Mouse (Mus musculus): Measurements from ENCODE around the gene Slc27a1.
A peak's percentile ranks its signal among the peaks of the same experiment; 100 is the strongest.

Gene Slc27a1

DNA sequence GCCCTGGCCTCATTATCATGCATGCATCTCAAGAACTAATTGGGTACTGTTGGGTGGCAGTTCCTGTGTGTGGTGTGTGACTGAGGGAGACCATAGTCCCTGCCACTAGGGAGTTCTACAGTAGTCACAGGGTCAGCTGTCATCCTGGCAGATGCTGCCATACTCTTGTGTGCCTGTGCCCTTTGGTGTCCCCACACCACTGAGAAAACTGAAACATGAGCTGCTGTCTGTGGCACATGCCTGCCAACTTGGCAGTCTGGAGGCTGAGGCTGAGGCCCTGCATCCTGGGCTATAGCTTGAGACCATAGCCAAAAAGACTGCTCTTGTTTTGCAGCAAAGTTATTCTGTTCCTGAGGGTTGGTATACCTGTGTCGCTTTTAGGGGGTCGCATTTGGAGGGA is 51.1 kb downstream of the Slc27a1 start:
- DNase-seq (ENCODE audit: low read depth, low spot score) = no peak

DNA sequence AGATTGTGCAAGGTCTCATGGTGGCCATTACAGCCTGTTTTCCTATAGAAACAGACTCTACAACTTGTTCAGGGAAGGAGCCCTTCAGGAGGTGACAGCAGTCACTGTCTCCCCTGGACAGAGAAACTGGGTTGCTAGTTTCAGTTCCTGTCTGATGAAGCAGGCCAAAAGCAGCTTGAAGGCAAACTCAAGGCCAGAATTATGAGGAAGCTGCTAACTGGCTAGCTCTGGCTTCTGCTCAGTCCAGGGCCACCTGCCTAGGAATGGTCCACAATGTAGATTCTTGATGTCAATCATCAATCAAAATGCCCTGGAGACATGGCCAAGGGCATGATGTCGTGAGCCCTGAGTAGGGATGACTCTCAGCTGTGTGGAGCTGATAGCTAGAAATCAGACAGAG is 56.4 kb downstream of the Slc27a1 start:
- no peak for DNase-seq (ENCODE audit: low read depth, low spot score)

DNA sequence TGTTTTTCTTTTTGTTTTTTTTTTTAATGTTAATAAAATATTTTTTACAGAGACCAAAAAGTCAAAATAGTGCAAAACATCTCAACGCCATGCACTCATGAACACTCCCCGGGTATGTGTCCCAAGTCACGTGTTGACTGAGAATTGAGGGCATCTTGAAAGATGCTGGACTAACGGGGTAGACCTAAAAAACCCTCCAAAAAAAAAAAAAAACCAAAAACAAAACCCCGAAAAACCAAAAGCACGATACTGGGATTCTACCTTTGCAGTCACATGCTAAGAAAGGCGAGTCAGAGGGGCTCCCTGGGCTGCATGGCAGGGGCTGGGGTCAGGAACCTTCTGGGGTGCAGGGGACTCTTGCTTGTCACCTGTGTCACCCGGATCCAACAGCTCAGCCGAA is 58.1 kb downstream of the Slc27a1 start:
- no peak for DNase-seq (ENCODE audit: low read depth, low spot score)

DNA sequence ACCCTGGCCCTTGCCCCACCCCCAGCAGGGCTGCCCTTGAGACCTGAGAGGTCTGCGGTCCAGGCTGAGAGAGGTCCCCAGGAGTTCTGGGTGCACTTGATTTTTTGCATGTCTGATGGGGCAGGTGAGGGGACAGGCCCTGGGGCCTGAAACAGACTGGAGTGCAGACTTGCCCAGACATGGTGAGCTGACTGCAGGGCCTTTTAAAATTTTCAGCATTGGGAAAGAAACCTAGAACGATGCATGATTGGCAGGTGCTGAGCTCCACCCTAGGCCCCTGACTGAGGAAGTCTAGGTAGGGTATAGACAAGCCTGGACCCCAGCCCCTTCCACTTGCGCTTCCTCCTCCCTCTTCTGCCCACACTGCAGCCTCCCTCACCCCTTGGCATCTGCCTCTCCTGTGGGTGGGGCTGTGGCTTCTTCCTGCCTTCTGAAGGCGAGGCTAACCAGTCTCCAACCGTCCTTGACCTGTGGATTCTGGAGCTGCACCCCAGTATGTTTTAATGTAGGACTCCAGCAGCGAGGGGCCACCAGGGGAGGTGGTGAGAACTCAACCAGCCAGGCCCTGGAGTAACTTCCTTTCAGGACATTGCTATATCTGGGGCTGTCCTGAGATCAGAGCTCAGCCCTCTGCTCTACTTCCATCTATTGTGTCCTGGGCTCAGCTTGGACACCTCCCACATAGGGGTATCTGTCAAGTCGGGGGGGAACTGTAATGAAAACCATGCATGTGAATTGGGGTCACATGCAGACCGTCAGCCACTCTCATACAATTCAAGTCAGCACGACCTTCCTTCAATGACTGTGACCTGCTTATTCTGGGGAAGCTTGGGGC is 58.8 kb downstream of the Slc27a1 start:
- no peak for DNase-seq (ENCODE audit: low read depth, low spot score)

DNA sequence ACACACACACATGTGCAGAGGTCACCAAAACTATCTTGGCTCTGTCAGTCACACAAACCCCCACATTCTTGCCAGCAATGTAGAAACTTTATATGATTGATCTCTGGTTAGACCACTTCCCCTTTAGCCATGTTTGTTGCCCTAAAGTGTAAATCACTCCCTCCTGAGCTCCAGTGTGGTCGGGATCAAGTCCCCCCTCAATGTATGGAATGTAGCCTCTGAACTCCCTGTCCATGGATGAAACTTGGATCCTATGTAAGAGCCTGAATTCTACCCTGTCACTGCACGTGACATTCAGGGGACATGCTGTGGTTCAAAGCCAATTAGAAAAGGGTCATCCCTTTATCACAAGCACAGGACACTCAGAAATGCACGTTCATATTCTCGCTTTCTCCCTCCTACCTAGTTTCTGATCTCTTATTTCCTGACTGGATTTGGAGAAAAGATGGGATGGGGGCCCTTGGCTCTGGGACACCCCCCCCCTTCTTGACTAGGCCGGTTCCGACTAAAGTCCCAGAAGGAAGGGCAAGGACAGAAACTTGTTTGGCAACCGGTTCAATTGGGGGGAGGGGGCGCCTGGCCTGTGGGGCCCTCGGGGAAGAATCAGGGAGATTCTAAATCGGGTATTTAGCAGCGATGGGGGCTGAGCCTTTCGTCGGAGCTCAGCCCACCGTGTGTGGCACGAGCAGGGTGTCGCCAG is 59.9 kb downstream of the Slc27a1 start:
- DNase-seq (ENCODE audit: low read depth, low spot score) = peak; percentile 10

DNA sequence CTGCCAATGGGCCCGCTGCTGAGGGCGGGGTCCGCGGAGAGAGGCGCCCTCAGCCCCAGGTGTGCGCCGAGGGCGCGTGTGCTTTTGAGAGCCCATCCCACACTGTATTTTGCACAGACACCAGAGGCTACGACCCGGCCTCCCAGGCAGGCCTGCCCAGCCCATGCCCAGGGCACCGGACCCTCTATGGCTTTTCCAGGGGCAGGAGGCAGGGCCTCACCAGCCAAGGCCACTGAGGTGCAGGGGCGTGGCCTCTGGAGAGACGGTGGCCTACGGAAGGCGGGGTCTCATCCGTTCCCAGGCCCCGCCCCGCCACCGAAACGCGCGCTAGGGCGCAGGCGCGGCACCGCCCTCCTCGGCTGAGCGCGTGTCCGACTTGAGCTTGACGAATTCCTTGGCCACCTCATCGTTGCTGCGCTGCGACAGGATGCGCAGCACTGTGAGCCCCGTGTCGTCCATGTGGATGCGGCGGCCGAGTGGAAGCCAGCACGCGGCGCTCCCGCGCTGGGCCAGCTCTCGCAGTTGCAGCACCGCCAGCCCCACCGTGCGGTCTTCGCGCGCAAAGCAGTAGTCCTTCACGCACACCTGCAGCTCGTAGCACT is 60.5 kb downstream of the Slc27a1 start:
- peak; percentile 31 for DNase-seq (ENCODE audit: low read depth, low spot score)

DNA sequence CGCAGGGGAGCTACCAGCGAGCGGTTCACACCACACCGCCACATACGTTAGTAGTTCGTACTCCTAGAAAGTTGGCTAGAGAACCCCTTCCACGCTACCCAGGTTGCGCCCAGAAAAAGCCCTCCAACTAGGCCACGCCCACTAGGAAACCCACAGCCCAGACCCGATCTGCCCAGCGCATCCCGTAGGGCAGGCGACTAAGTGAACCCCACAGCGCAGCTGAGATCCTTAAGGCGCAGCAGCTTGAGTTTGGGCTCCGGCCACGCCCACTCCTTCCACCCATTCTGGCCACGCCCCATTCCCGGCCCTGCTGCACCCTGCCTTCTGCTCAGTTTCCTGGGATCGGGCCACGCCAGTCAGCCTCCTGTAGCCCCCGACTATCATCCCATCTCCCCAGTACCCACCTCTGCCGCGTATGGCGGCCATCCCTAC is 61.1 kb downstream of the Slc27a1 start:
- DNase-seq (ENCODE audit: low read depth, low spot score) = no peak

DNA sequence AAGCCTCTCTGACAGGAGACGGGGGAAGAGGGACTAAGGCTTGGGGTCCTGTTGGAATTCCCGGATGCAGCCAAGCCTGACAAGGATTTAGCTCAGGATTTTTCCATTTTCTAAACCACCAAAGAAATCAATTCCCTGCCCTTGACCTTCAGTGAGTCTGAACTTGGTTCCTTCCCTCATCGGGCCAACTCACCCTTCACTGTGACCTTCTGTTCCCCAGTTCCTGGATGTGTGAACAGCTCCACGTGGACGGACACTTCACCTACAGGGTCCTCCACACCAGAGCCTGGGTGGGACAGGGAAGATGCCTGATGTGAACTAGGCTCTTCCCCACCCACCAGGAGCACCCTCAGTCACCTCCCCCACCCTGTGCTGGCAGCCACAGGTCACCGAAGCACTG is 62.1 kb downstream of the Slc27a1 start:
- DNase-seq (ENCODE audit: low read depth, low spot score) = no peak

DNA sequence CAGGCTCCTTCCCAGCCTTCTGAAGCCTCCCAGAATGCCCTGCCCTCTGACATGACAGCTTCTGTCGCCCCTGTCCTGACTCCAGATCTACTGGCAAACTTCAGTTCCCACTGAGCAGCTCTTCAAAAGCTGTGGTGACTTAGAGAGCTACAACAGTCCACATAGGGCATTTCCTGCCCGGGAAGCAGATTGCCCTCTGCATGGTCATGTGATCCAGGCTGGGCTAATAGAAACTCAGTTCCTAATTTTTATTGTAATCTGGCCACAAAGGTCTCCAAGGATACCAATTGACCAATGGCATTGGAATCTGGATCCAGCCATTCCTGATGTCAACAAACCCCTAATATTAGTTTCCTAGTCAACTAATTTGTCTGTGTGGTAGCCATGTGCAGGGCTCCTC is 63.2 kb downstream of the Slc27a1 start:
- no peak for DNase-seq (ENCODE audit: low read depth, low spot score)

DNA sequence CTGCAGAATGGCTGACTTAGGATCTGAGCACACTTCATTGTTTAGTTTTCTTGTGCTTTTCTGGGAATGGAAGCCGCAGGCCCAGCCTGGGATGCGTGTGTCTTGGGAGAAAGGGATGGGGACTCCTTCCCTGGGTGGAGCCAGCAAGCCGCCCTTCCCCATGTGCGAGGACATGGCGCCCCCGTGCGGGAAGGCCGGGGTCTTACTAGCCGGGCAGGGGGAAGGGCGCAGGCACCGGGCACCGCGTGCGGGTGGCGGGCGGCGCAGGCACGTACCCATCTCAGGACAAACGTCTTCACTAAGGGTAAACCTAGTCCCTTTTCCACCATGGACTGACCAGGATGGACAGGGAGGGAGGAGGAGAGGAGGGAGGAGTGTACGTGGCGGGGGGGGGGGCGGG is 64.5 kb downstream of the Slc27a1 start:
- no peak for DNase-seq (ENCODE audit: low read depth, low spot score)

DNA sequence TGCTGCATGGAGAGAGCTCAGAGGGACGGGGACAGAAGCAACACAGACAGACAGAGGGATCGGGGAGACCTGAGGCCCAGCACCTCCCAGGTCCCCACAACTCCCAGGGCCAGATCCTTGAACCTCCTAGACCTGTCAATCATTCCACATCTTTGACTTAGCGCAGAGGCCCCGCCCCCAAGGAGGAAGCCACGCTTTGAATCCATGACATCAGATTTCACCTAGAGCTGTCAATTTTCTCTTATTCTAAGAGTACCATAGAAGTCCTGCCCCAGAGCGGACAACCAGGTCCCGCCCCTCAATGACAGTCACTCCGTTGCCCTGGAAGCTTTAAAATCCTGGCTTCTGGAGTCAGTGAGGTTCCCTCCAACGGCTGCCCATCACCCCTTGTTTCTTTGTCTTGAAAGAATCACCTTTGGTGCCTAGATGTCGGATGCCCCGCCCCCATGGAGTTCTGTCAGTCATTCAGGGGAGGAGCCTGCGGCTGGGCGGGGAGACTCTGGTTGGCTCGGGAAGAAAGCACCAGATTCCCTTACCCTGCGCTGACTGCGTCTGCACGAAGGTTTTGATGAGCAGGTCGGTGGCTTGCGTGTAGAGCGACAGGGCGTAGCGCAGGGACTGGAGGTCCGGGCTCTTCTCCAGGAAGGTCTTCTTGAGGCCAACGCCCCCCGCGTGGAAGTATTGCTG is 65.4 kb downstream of the Slc27a1 start:
- DNase-seq (ENCODE audit: low read depth, low spot score) = no peak

Data from 3T3-L1 (cell line).